Mouse (Mus musculus): Measurements from ENCODE around the gene Kazn.

Kazn gene

GRCm38 (mm10) chr4:142239240-142240126, at the start of gene Kazn:
Kazn (minus strand) TSS chr4:142239401.
- DNase-seq (ENCODE audit: extremely low read depth, insufficient read length, low spot score) = no peak

- no peak for DNase-seq (ENCODE audit: extremely low read depth, insufficient read length, low spot score)
Observed at GRCm38 (mm10) chr4:142285471-142285870, 46.3 kb upstream of the Kazn start.

- no peak for DNase-seq (ENCODE audit: extremely low read depth, insufficient read length, low spot score)
Observed at GRCm38 (mm10) chr4:142283867-142284266, 44.7 kb upstream of the Kazn start.

- no peak for DNase-seq (ENCODE audit: extremely low read depth, insufficient read length, low spot score)
Observed at GRCm38 (mm10) chr4:142278197-142278575, 39.0 kb upstream of the Kazn start.

- no peak for DNase-seq (ENCODE audit: extremely low read depth, insufficient read length, low spot score)
Observed at GRCm38 (mm10) chr4:142277481-142278196, 38.4 kb upstream of the Kazn start.

GRCm38 (mm10) chr4:142275242-142275641, 36.0 kb upstream of the Kazn start:
- DNase-seq (ENCODE audit: extremely low read depth, insufficient read length, low spot score) = no peak

GRCm38 (mm10) chr4:142274441-142275234, 35.4 kb upstream of the Kazn start:
- no peak for DNase-seq (ENCODE audit: extremely low read depth, insufficient read length, low spot score)

GRCm38 (mm10) chr4:142271506-142271905, 32.3 kb upstream of the Kazn start:
- no peak for DNase-seq (ENCODE audit: extremely low read depth, insufficient read length, low spot score)

- no peak for DNase-seq (ENCODE audit: extremely low read depth, insufficient read length, low spot score)
Observed at GRCm38 (mm10) chr4:142267832-142268231, 28.6 kb upstream of the Kazn start.

- no peak for DNase-seq (ENCODE audit: extremely low read depth, insufficient read length, low spot score)
Observed at GRCm38 (mm10) chr4:142267348-142267819, 28.2 kb upstream of the Kazn start.

- no peak for DNase-seq (ENCODE audit: extremely low read depth, insufficient read length, low spot score)
Observed at GRCm38 (mm10) chr4:142264335-142264734, 25.1 kb upstream of the Kazn start.

GRCm38 (mm10) chr4:142261725-142262124, 22.5 kb upstream of the Kazn start:
- no peak for DNase-seq (ENCODE audit: extremely low read depth, insufficient read length, low spot score)

GRCm38 (mm10) chr4:142258730-142259129, 19.5 kb upstream of the Kazn start:
- DNase-seq (ENCODE audit: extremely low read depth, insufficient read length, low spot score) = no peak

GRCm38 (mm10) chr4:142254088-142254487, 14.9 kb upstream of the Kazn start:
- no peak for DNase-seq (ENCODE audit: extremely low read depth, insufficient read length, low spot score)

GRCm38 (mm10) chr4:142251471-142252354, 12.5 kb upstream of the Kazn start:
- no peak for DNase-seq (ENCODE audit: extremely low read depth, insufficient read length, low spot score)

GRCm38 (mm10) chr4:142250054-142250453, 10.9 kb upstream of the Kazn start:
- DNase-seq (ENCODE audit: extremely low read depth, insufficient read length, low spot score) = no peak

GRCm38 (mm10) chr4:142249401-142249800, 10.2 kb upstream of the Kazn start:
- no peak for DNase-seq (ENCODE audit: extremely low read depth, insufficient read length, low spot score)

GRCm38 (mm10) chr4:142248426-142248825, 9.2 kb upstream of the Kazn start:
- DNase-seq (ENCODE audit: extremely low read depth, insufficient read length, low spot score) = no peak

GRCm38 (mm10) chr4:142246698-142247097, 7.5 kb upstream of the Kazn start:
- DNase-seq (ENCODE audit: extremely low read depth, insufficient read length, low spot score) = no peak

- no peak for DNase-seq (ENCODE audit: extremely low read depth, insufficient read length, low spot score)
Observed at GRCm38 (mm10) chr4:142244641-142245040, 5.4 kb upstream of the Kazn start.

Measured in 3134 (cell line).